Mouse (Mus musculus): ENCODE results near the gene Caskin1. TPM values are rescaled to one million over a fixed set of nuclear protein-coding genes. Genes with fewer than 3 reads are reported as not detected.
A peak's percentile ranks its signal among the peaks of the same experiment; 100 is the strongest.

Caskin1 gene
- polyA plus RNA-seq, 1 experiment: 1.7 TPM

DNA sequence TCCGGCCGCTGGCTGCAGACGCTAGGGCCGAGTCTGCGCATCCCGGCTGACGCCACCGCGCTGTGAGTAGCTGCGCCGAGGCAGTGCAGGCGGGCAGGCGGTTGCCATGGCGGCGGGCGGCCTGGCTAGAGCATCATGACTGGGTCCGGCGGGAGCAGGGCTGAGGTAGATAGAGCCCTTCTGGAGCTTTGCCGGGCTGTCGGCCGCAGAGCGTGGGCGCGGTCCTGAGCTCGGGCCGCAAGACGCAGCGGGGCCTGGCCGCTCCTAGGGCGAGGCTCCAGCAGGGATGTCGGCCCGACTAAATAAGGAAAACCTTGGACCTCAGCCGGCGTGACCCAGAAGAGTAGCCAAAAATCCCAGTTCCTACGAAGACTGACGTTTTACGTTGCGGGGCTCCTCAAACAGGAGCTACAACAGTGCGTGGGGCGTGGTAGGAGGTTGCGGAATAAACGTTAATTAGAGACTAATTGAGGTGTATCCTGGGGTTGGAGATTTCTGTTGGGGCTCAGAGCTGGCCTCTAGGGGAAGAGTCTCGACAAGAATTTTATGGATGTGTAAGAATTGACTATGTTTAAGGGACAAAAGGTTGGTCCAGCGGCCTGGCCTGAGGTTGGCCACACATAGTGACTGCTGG lies 62.1 kb downstream of the Caskin1 start:
- 1% methylated on average over 44 of the region's 44 CpGs for WGBS
- peak; percentile 73 for DNase-seq
- Histone ChIP-seq H3K4me3 (replicated peaks; ENCODE audit: extremely low read depth, low read depth, low read length) (peak overlapping the region; percentile 69), H3K4me1 (ENCODE audit: control insufficient read depth, insufficient read depth, low read length) (peaks cover 7% of the 10 kb centered on the region; the same call in 1 of the 2 replicates)
- TF ChIP-seq CTCF (IDR thresholded peaks at IDR 0.05; ENCODE audit: insufficient read depth, low read length) (no peak), POLR2A (IDR thresholded peaks at IDR 0.05; ENCODE audit: borderline replicate concordance, extremely low read depth, low read depth, low read length) (no peak)

DNA sequence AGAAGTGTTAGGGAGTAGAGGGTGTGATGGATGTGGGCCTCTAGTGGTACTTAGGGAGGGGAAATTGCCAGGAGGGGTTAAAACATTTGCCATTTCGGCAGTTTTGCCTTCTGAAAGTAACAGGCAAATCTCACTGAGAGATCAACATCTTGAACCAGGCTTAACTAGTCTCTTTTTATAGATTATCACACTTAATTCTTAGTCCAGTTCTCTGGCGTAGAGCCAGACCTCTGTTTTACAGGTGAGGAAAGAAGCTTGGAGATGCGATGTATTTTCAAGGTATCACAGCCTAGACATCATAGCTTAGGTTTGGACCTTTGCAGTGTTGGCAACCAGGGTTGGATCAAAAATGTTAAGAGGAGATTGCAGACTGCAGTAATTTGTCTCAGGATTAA lies 62.6 kb downstream of the Caskin1 start:
- peaks cover 9% of the 10 kb centered on the region; the same call in 1 of the 2 replicates for H3K4me1 ChIP-seq (ENCODE audit: control insufficient read depth, insufficient read depth, low read length)
- TF ChIP-seq POLR2A (IDR thresholded peaks at IDR 0.05; ENCODE audit: borderline replicate concordance, extremely low read depth, low read depth, low read length) (no peak), CTCF (IDR thresholded peaks at IDR 0.05; ENCODE audit: insufficient read depth, low read length) (no peak)
- peak overlapping the region; percentile 69 for H3K4me3 ChIP-seq (replicated peaks; ENCODE audit: extremely low read depth, low read depth, low read length)
- WGBS: 45% methylated on average over 3 of the region's 3 CpGs
- no peak for DNase-seq

DNA sequence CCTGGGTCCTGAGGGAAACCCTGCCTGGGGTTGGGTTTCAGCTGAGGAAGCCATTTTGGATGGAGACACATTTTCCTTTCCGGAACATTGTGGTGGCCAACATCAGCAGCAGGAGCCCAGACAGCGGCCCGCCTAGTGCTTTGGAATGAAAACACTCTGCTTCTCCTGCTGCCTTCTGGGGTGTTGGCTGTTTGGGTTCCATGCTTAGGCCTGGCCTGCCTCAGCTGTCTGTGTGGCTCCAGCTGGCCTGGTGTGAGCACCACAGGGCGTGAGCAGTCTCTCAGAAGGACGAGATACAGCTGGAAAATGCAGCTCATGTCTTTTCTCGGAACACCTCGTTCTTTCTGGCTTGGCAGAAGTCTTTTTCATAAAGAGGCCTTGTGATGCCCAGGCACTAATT lies 68.7 kb downstream of the Caskin1 start:
- Histone ChIP-seq H3K4me1 (ENCODE audit: control insufficient read depth, insufficient read depth, low read length) (peaks cover 36% of the 10 kb centered on the region), H3K4me3 (replicated peaks; ENCODE audit: extremely low read depth, low read depth, low read length) (no peak overlapping the region)
- no peak for DNase-seq
- 70% methylated on average over 7 of the region's 7 CpGs for WGBS
- TF ChIP-seq CTCF (IDR thresholded peaks at IDR 0.05; ENCODE audit: insufficient read depth, low read length): no peak
- no peak for TF ChIP-seq POLR2A (IDR thresholded peaks at IDR 0.05; ENCODE audit: borderline replicate concordance, extremely low read depth, low read depth, low read length)

Other genes starting within 250 kb of the Caskin1 start
- gene Ccnf, start 237.1 kb upstream of the Caskin1 start, polyA plus RNA-seq (2012; rRNA removed): 1.3 and 2.9 TPM in 2 replicates
- gene Abca17, start 137.5 kb upstream of the Caskin1 start, polyA plus RNA-seq (2012; rRNA removed): 0.40 and 0.78 TPM in 2 replicates
- gene Abca3, start 136.7 kb upstream of the Caskin1 start, polyA plus RNA-seq (2012; rRNA removed): 231 and 262 TPM in 2 replicates
- gene Rnps1, start 74.0 kb upstream of the Caskin1 start, polyA plus RNA-seq (2012; rRNA removed): 83.2 and 101 TPM in 2 replicates
- 70.0 and 78.3 TPM in 2 replicates for gene Eci1, start 62.0 kb upstream of the Caskin1 start, polyA plus RNA-seq (2012; rRNA removed)
- 7.7 and 22.4 TPM in 2 replicates for gene Dnase1l2, start 45.5 kb upstream of the Caskin1 start, polyA plus RNA-seq (2012; rRNA removed)
- 85.9 and 90.1 TPM in 2 replicates for gene E4f1, start 18.3 kb upstream of the Caskin1 start, polyA plus RNA-seq (2012; rRNA removed)
- gene Pgp, start 18.2 kb upstream of the Caskin1 start, polyA plus RNA-seq (2012; rRNA removed): 39.5 and 46.2 TPM in 2 replicates
- gene Bricd5, start 14.7 kb upstream of the Caskin1 start, polyA plus RNA-seq (2012; rRNA removed): 0.15 and 0.43 TPM in 2 replicates
- gene Mlst8, start 9.5 kb upstream of the Caskin1 start, polyA plus RNA-seq (2012; rRNA removed): 27.5 and 43.2 TPM in 2 replicates
- 237 and 263 TPM in 2 replicates for gene Traf7, start 39.3 kb downstream of the Caskin1 start, polyA plus RNA-seq (2012; rRNA removed)
- 1.1 and 1.2 TPM in 2 replicates for gene Rab26, start 45.6 kb downstream of the Caskin1 start, polyA plus RNA-seq (2012; rRNA removed)
- 136 and 146 TPM in 2 replicates for gene Pkd1, start 61.2 kb downstream of the Caskin1 start, polyA plus RNA-seq (2012; rRNA removed)
- gene Tsc2, start 144.0 kb downstream of the Caskin1 start, polyA plus RNA-seq (2012; rRNA removed): 220 and 230 TPM in 2 replicates
- 18.8 and 19.3 TPM in 2 replicates for gene Nthl1, start 144.1 kb downstream of the Caskin1 start, polyA plus RNA-seq (2012; rRNA removed)
- gene Slc9a3r2, start 161.7 kb downstream of the Caskin1 start, polyA plus RNA-seq (2012; rRNA removed): 507 and 712 TPM in 2 replicates
- 77.9 and 131 TPM in 2 replicates for gene Npw, start 169.9 kb downstream of the Caskin1 start, polyA plus RNA-seq (2012; rRNA removed)
- 89.7 and 89.8 TPM in 2 replicates for gene Zfp598, start 181.1 kb downstream of the Caskin1 start, polyA plus RNA-seq (2012; rRNA removed)
- gene Syngr3, start 201.4 kb downstream of the Caskin1 start, polyA plus RNA-seq (2012; rRNA removed): 0.46 and 0.62 TPM in 2 replicates
- 13.7 and 20.3 TPM in 2 replicates for gene Gfer, start 207.6 kb downstream of the Caskin1 start, polyA plus RNA-seq (2012; rRNA removed)
- 13.2 and 14.2 TPM in 2 replicates for gene Noxo1, start 207.6 kb downstream of the Caskin1 start, polyA plus RNA-seq (2012; rRNA removed)
- 45.4 and 60.7 TPM in 2 replicates for gene Tbl3, start 219.1 kb downstream of the Caskin1 start, polyA plus RNA-seq (2012; rRNA removed)
- 0.29 and 0.57 TPM in 2 replicates for gene Rnf151, start 229.5 kb downstream of the Caskin1 start, polyA plus RNA-seq (2012; rRNA removed)
- 1,603 and 2,135 TPM in 2 replicates for gene Rps2, start 229.5 kb downstream of the Caskin1 start, polyA plus RNA-seq (2012; rRNA removed)
- gene Ndufb10, start 235.9 kb downstream of the Caskin1 start, polyA plus RNA-seq (2012; rRNA removed): 174 and 218 TPM in 2 replicates
- 0.26 and 6.4 TPM in 2 replicates for gene Rpl3l, start 239.2 kb downstream of the Caskin1 start, polyA plus RNA-seq (2012; rRNA removed)
- gene Msrb1, start 248.0 kb downstream of the Caskin1 start, polyA plus RNA-seq (2012; rRNA removed): 84.4 and 103 TPM in 2 replicates

Data from lung, adult 2 months (tissue).